Mouse (Mus musculus): ENCODE measurements around the gene Mink1.

DNA sequence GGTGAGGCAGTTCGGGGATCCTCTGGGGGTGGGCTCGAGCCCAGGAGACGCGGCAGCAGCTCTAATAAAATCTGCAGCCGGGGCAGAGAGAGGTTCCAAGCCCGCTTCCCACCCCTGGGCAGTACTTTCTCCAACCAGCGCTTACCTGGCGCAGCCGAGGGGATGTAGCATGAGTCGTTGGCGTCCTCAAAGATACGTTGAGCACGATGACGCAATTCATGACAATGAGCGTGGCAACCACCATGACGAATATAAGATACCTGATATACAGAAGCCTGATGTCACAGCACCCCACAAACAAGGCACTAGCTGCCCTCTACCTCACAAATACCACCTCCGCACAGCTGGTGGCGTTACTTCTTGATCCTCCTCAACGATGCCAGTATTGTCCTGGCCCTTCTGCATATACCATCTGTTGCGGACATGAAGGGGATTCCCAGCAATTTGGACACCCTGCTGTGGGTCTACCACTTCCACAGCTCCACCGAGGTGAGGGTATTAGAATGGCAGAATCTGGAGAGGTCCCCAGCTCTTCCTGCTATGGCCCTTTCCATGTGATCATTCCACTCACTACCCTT, 52.9 kb downstream of the Mink1 start, which contains the start of gene 4930544D05Rik:
- TF ChIP-seq CTCF (IDR thresholded peaks at IDR 0.05 in 2 of 3, conservative IDR thresholded peaks at IDR 0.05 in 1 of 3; ENCODE audit: control insufficient read depth in 1 of 3, insufficient read depth in 1 of 3, low read depth in 2 of 3, low read length in 3 of 3, poor library complexity in 1 of 3, severe bottlenecking in 1 of 3) (no peak), EP300 (IDR thresholded peaks at IDR 0.05; ENCODE audit: low read depth in 1 of 2, low read length in 2 of 2) (no peak), POLR2A (IDR thresholded peaks at IDR 0.05; ENCODE audit: control insufficient read depth in 1 of 2, insufficient read depth in 1 of 2, low read depth in 1 of 2, low read length in 2 of 2, poor library complexity in 1 of 2) (no peak), ZKSCAN1 (IDR thresholded peaks at IDR 0.05; ENCODE audit: low read depth, low read length) (no peak), ELF1 (IDR thresholded peaks at IDR 0.05; ENCODE audit: low read depth, low read length) (no peak), SMC3 (IDR thresholded peaks at IDR 0.05; ENCODE audit: low read depth, low read length) (no peak)

Data from MEL (cell line).